Mouse (Mus musculus) CH12.LX (cell line): Measurements from ENCODE around the gene Cadm1. TPM values are rescaled to one million over a fixed set of nuclear protein-coding genes. Genes with fewer than 3 reads are reported as not detected.

Experiments
- DNase-seq: peaks from one replicate; pipeline ENCODE4 v3.0.0-alpha.2; 2013; ENCODE audit errors: extremely low read depth
- H3K27ac ChIP-seq: 2 replicates; pipeline ENCODE4 v1.5.1; 2012; ENCODE audit warnings: low read depth, mild to moderate bottlenecking, control low read depth, moderate library complexity; ENCODE audit not compliant: insufficient read depth
- H3K27me3 ChIP-seq: replicated peaks from 2 replicates; pipeline ENCODE3; 2012; ENCODE audit warnings: inconsistent platforms
- H3K36me3 ChIP-seq, 2 experiments: replicated peaks in 1 of 2; 2 replicates each; pipeline versions ENCODE3 to v1.6.1; 2012; ENCODE audit warnings: inconsistent platforms in 1 of 2, low read length in 1 of 2, mild to moderate bottlenecking in 1 of 2, mixed read lengths in 1 of 2, moderate library complexity in 1 of 2; ENCODE audit not compliant: control insufficient read depth in 1 of 2, insufficient read depth in 1 of 2
- H3K4me1 ChIP-seq, 2 experiments: 2 replicates each; pipeline ENCODE4 v1.6.1; 2012; ENCODE audit warnings: inconsistent platforms in 1 of 2, moderate library complexity in 1 of 2; ENCODE audit not compliant: insufficient read depth in 2 of 2, control insufficient read depth in 1 of 2
- H3K4me2 ChIP-seq: 2 replicates; pipeline ENCODE4 v1.6.1; 2012; ENCODE audit warnings: low read depth, mild to moderate bottlenecking, control low read depth; ENCODE audit not compliant: poor library complexity, insufficient read depth, severe bottlenecking
- H3K4me3 ChIP-seq, 3 experiments: fragments of 150-350 bp in 1 of 3; sonication (generic) in 1 of 3; replicated peaks in 1 of 3; 2 replicates each; pipeline versions ENCODE3 to v1.5.1; 2011 to 2012; ENCODE audit warnings: low read depth in 2 of 3, low read length in 2 of 3, mild to moderate bottlenecking in 2 of 3, moderate library complexity in 2 of 3, control low read depth in 1 of 3, improper control_type of control experiment in 1 of 3, inconsistent platforms in 1 of 3, mixed read lengths in 1 of 3; ENCODE audit not compliant: poor library complexity in 1 of 3
- H3K79me2 ChIP-seq: replicated peaks from 2 replicates; pipeline ENCODE4 v1.6.1; 2012; ENCODE audit warnings: mild to moderate bottlenecking, moderate library complexity; ENCODE audit not compliant: control insufficient read depth, poor library complexity, insufficient read depth, severe bottlenecking; ENCODE audit errors: extremely low read depth
- H3K9ac ChIP-seq: 2 replicates; pipeline ENCODE4 v1.6.1; 2012; ENCODE audit warnings: low read depth, mild to moderate bottlenecking, control low read depth, moderate library complexity; ENCODE audit not compliant: insufficient read depth
- H3K9me3 ChIP-seq: replicated peaks from 2 replicates; pipeline ENCODE3; 2012; ENCODE audit warnings: low read length, inconsistent platforms, mixed read lengths
- BHLHE40 ChIP-seq: IDR thresholded peaks from 2 replicates; pipeline ENCODE4 v1.6.1; 2011; ENCODE audit warnings: mild to moderate bottlenecking, low read depth, low read length, improper control_type of control experiment
- E2F4 ChIP-seq: IDR thresholded peaks from 2 replicates; pipeline ENCODE4 v1.6.1; 2011; ENCODE audit warnings: low read depth, low read length, improper control_type of control experiment; ENCODE audit not compliant: insufficient replicate concordance
- ELF1 ChIP-seq: IDR thresholded peaks from 2 replicates; pipeline ENCODE4 v1.6.1; 2014; ENCODE audit warnings: low read depth, mild to moderate bottlenecking, inconsistent platforms, low read length, improper control_type of control experiment
- ETS1 ChIP-seq: conservative IDR thresholded peaks from 2 replicates; pipeline ENCODE4 v1.6.1; 2012; ENCODE audit warnings: low read depth, mild to moderate bottlenecking, inconsistent platforms, low read length, improper control_type of control experiment, moderate library complexity
- GABPA ChIP-seq: IDR thresholded peaks from 2 replicates; pipeline ENCODE4 v1.6.1; 2012; ENCODE audit warnings: low read depth, low read length, improper control_type of control experiment, inconsistent platforms; ENCODE audit not compliant: insufficient replicate concordance
- HCFC1 ChIP-seq: IDR thresholded peaks from 2 replicates; pipeline ENCODE4 v1.6.1; 2012; ENCODE audit warnings: low read depth, mild to moderate bottlenecking, inconsistent platforms, low read length, improper control_type of control experiment
- IRF4 ChIP-seq: IDR thresholded peaks from 2 replicates; pipeline ENCODE4 v1.6.1; 2014; ENCODE audit warnings: low read depth, mild to moderate bottlenecking, inconsistent platforms, low read length, improper control_type of control experiment
- JUN ChIP-seq: IDR thresholded peaks from 2 replicates; pipeline ENCODE4 v1.6.1; 2011; ENCODE audit warnings: low read depth, mild to moderate bottlenecking, low read length, improper control_type of control experiment, moderate library complexity; ENCODE audit not compliant: insufficient read depth
- KAT2A ChIP-seq: IDR thresholded peaks from 2 replicates; pipeline ENCODE4 v1.6.1; 2012; ENCODE audit warnings: low read length, improper control_type of control experiment, inconsistent platforms; ENCODE audit not compliant: insufficient replicate concordance
- MAFK ChIP-seq: IDR thresholded peaks from 2 replicates; pipeline ENCODE4 v1.6.1; 2011; ENCODE audit warnings: low read length, improper control_type of control experiment; ENCODE audit not compliant: insufficient replicate concordance
- MAX ChIP-seq: IDR thresholded peaks from 2 replicates; pipeline ENCODE4 v1.6.1; 2011; ENCODE audit warnings: low read length, improper control_type of control experiment
- MAZ ChIP-seq: IDR thresholded peaks from 2 replicates; pipeline ENCODE4 v1.6.1; 2012; ENCODE audit warnings: low read depth, mild to moderate bottlenecking, inconsistent platforms, low read length, improper control_type of control experiment, moderate library complexity
- MXI1 ChIP-seq: IDR thresholded peaks from 2 replicates; pipeline ENCODE4 v1.6.1; 2011; ENCODE audit warnings: mild to moderate bottlenecking, low read depth, low read length, improper control_type of control experiment
- MYC ChIP-seq: IDR thresholded peaks from 2 replicates; pipeline ENCODE4 v1.6.1; 2011; ENCODE audit warnings: low read depth, mild to moderate bottlenecking, improper control_type of control experiment, low read length
- POLR2AphosphoS2 ChIP-seq: IDR thresholded peaks from 2 replicates; pipeline ENCODE4 v1.6.1; 2011; ENCODE audit warnings: low read depth, low read length, improper control_type of control experiment
- RAD21 ChIP-seq: IDR thresholded peaks from 2 replicates; pipeline ENCODE4 v1.6.1; 2011; ENCODE audit warnings: low read depth, mild to moderate bottlenecking, low read length, improper control_type of control experiment, moderate library complexity
- RCOR1 ChIP-seq: conservative IDR thresholded peaks from 2 replicates; pipeline ENCODE4 v1.6.1; 2012; ENCODE audit warnings: low read depth, mild to moderate bottlenecking, inconsistent platforms, low read length, improper control_type of control experiment
- TCF12 ChIP-seq: IDR thresholded peaks from 2 replicates; pipeline ENCODE4 v1.6.1; 2014; ENCODE audit warnings: low read depth, mild to moderate bottlenecking, inconsistent platforms, low read length, improper control_type of control experiment
- UBTF ChIP-seq: IDR thresholded peaks from 2 replicates; pipeline ENCODE4 v1.6.1; 2012; ENCODE audit warnings: low read depth, mild to moderate bottlenecking, inconsistent platforms, low read length, improper control_type of control experiment, moderate library complexity
- USF2 ChIP-seq: conservative IDR thresholded peaks from 2 replicates; pipeline ENCODE4 v1.6.1; 2011; ENCODE audit warnings: low read depth, low read length, improper control_type of control experiment
- ZC3H11A ChIP-seq: IDR thresholded peaks from 2 replicates; pipeline ENCODE4 v1.6.1; 2012; ENCODE audit warnings: low read depth, mild to moderate bottlenecking, inconsistent platforms, low read length, improper control_type of control experiment
- ZKSCAN1 ChIP-seq: IDR thresholded peaks from 2 replicates; pipeline ENCODE4 v1.6.1; 2012; ENCODE audit warnings: low read depth, inconsistent platforms, low read length, improper control_type of control experiment, borderline replicate concordance
- ZMIZ1 ChIP-seq: IDR thresholded peaks from 2 replicates; pipeline ENCODE4 v1.6.1; 2012; ENCODE audit warnings: low read depth, mild to moderate bottlenecking, inconsistent platforms, low read length, improper control_type of control experiment
- ZNF384 ChIP-seq: IDR thresholded peaks from 2 replicates; pipeline ENCODE4 v1.6.1; 2012; ENCODE audit warnings: low read depth, low read length, improper control_type of control experiment, inconsistent platforms
- dilution Hi-C: fragments of 300-500 bp; cut with MboI; formaldehyde crosslinking; loops from 2 replicates; pipeline ENCODE4 v1.14.3; 2020; ENCODE audit warnings: low sequenced_read_pairs; ENCODE audit not compliant: extremely low pct_unique_long_range_greater_than_20kb, extremely low pct_ligation_motif_present
- in situ Hi-C: fragments of 300-500 bp; cut with MboI; formaldehyde crosslinking; loops from 3 replicates; pipeline ENCODE4 v1.14.3; 2019; ENCODE audit warnings: low sequenced_read_pairs, low pct_ligation_motif_present, low pct_unique_long_range_greater_than_20kb, mixed read lengths
- polyA plus RNA-seq: library from polyadenylated mRNA; unstranded; fragments of >175 nt; gene quantifications from 2 replicates; pipeline ENCODE4 v1.2.1, GENCODE M21; 2012; ENCODE audit warnings: low read depth; ENCODE audit not compliant: insufficient read length
- total RNA-seq, 2 experiments: library from RNA; depleted of rRNA; stranded (reverse); fragments of 300-350 nt in 1 of 2; fragments of >200 nt in 1 of 2; gene quantifications; 2 replicates each; pipeline ENCODE4 v1.2.3; 2012 to 2014

Cadm1 gene
- total and polyA plus RNA-seq, 3 experiments: not detected

DNA sequence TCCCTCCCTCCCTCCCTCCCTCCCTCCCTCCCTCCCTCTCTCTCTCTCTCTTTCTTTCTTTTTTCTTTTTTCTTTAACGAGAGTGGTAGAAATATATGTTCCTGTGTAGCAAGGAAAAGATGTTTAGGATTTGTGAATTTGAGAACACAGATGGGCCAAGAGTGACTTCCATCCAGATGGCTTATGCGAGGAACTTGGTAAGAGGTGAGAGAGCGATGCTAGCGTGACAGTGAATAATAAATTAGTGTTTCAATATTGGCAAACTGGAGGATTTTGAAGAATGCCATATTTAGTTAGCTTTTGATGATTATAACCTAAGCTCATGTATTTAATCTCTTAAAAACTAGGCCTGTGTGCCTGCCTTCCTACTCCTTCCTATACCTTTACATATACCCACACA lies 31.6 kb downstream of the Cadm1 start:
- no peak for DNase-seq
- Histone ChIP-seq H3K9me3 (peaks cover 30% of the 10 kb centered on the region), H3K36me3 (no peaks in the 10 kb centered on the region), H3K4me2 (no peak overlapping the region), H3K4me1 (no peaks in the 10 kb centered on the region), H3K79me2 (no peaks in the 10 kb centered on the region), H3K4me3 (no peak overlapping the region), H3K9ac (no peak overlapping the region), H3K27me3 (no peaks in the 10 kb centered on the region), H3K27ac (no peak overlapping the region)
- TF ChIP-seq IRF4 (no peak), USF2 (no peak), RCOR1 (no peak), POLR2AphosphoS2 (no peak), BHLHE40 (no peak), E2F4 (no peak), ZC3H11A (no peak), ELF1 (no peak), MYC (no peak), GABPA (no peak), MAX (no peak), ZNF384 (no peak), MAFK (no peak), RAD21 (no peak), TCF12 (no peak), UBTF (no peak), MAZ (no peak), MXI1 (no peak), ZKSCAN1 (no peak)
- dilution Hi-C loops: no loop called here
- in situ Hi-C loops: no loop called here

DNA sequence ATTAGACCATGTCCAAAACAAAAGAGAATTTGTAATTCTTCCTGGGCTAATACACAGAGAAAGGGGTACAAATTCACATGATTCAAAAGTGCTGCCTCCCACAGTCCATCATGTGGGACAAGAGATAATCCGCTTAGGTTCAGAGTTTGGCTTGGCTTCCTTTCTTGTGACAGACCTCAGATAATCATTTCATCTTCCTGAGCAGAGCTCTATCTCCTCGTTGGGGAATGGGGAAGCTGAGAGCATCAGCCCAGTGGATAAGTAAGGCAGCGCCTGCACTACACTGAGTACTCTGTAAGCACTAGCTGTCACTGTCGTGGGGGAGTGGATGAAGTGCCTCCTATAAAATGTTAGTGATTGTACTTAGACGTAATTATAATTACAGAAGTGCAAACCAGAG lies 35.1 kb downstream of the Cadm1 start:
- peaks cover 26% of the 10 kb centered on the region for H3K9me3 ChIP-seq
- no peak overlapping the region for H3K4me3 ChIP-seq
- H3K79me2 ChIP-seq: no peaks in the 10 kb centered on the region
- H3K27ac ChIP-seq: no peak overlapping the region
- no peaks in the 10 kb centered on the region for H3K4me1 ChIP-seq
- no peaks in the 10 kb centered on the region for H3K27me3 ChIP-seq
- no peak overlapping the region for H3K4me2 ChIP-seq
- no peaks in the 10 kb centered on the region for H3K36me3 ChIP-seq
- no peak overlapping the region for H3K9ac ChIP-seq
- TF ChIP-seq ETS1: no peak
- TF ChIP-seq ZMIZ1: no peak
- no peak for TF ChIP-seq MAFK
- no peak for TF ChIP-seq RAD21
- no peak for TF ChIP-seq POLR2AphosphoS2
- no peak for TF ChIP-seq KAT2A
- TF ChIP-seq MAZ: no peak
- no peak for TF ChIP-seq RCOR1
- no peak for TF ChIP-seq MAX
- TF ChIP-seq JUN: no peak
- TF ChIP-seq USF2: no peak
- no peak for TF ChIP-seq HCFC1
- TF ChIP-seq BHLHE40: no peak
- DNase-seq: no peak
- in situ Hi-C loops (no loop called here), dilution Hi-C loops (no loop called here)
